Mouse (Mus musculus): ENCODE measurements around the gene Hils1.

Gene Hils1

GRCm38 (mm10) chr11:94967419-94967818, at the start of gene Hils1:
Gene Hils1, plus strand, starts transcription at chr11:94967593.
- no peak for DNase-seq (ENCODE audit: low spot score)

GRCm38 (mm10) chr11:94917717-94918116, 49.7 kb upstream of the Hils1 start:
- DNase-seq (ENCODE audit: low spot score) = no peak

- no peak for DNase-seq (ENCODE audit: low spot score)
Observed at GRCm38 (mm10) chr11:94920996-94921401, 46.4 kb upstream of the Hils1 start.

DNA sequence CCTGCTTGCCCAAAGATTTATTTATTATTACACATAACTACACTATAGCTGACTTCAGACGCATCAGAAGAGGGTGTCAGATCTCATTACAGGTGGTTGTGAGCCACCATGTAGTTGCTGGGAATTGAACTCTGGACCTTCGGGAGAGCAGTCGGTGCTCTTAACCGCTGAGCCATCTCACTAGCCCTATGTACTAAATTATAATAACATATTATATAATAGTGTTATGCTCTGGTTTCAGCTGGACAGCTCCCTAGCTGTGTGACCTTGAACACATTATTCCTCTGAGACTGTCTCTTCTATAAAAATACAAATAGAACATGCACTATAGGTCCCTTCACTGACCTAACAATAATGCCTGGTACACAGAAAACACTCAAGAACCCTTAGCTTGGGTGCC, 42.4 kb upstream of the Hils1 start:
- no peak for DNase-seq (ENCODE audit: low spot score)

GRCm38 (mm10) chr11:94926431-94926830, 41.0 kb upstream of the Hils1 start:
- peak; percentile 52 for DNase-seq (ENCODE audit: low spot score)

- peak; percentile 43 for DNase-seq (ENCODE audit: low spot score)
Observed at GRCm38 (mm10) chr11:94927771-94928291, 39.6 kb upstream of the Hils1 start.

- peak; percentile 91 for DNase-seq (ENCODE audit: low spot score)
Observed at GRCm38 (mm10) chr11:94928820-94929219, 38.6 kb upstream of the Hils1 start.

DNA sequence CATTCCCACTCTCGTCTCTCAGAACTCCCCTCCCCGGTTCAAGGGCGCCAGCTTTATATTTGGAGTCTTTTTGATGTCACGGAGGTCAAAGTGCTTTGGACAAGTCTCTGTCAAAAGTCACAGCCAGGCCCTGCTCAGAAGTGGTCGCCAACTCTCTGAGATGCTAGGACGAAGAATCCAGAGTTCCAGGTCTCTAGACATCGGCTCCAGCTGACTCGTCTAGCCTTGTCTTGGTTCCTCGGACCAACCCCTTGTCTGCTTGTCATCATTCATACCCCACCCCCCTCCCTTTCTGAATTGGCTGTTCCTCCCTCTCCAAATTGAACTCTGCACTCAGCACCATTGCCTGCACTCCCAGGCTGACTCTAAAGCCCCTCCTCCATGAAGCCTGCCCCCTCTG, 37.8 kb upstream of the Hils1 start:
- no peak for DNase-seq (ENCODE audit: low spot score)

- DNase-seq (ENCODE audit: low spot score) = no peak
Observed at GRCm38 (mm10) chr11:94930151-94930550, 37.2 kb upstream of the Hils1 start.

DNA sequence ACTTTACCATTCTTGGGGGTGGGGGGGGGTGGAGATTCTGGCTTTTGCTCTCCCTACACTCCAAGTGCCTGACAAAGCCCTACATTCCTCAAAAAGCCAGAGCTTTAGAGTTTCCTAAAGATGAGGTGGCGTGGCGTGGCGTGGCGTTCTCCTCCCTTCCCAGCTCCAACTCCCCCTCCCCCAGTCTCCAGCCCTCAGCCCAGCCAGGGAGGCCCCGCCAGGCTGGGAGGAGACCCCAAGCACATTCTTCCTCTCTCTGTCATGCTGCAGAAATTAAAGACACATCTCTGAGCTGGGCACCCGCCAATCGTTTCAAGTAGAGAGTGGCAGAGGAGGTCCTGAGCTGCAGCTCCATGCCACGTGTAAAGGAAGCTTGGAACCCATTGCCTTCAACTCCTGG, 33.8 kb upstream of the Hils1 start:
- peak; percentile 74 for DNase-seq (ENCODE audit: low spot score)

GRCm38 (mm10) chr11:94934526-94934925, 32.9 kb upstream of the Hils1 start:
- peak; percentile 40 for DNase-seq (ENCODE audit: low spot score)

GRCm38 (mm10) chr11:94936045-94936444, 31.3 kb upstream of the Hils1 start, which contains the start of gene Col1a1:
Gene Col1a1, plus strand, starts transcription at chr11:94936224.
- DNase-seq (ENCODE audit: low spot score) = peak; percentile 88

- DNase-seq (ENCODE audit: low spot score) = peak; percentile 90
Observed at GRCm38 (mm10) chr11:94936851-94937295, 30.5 kb upstream of the Hils1 start.

DNA sequence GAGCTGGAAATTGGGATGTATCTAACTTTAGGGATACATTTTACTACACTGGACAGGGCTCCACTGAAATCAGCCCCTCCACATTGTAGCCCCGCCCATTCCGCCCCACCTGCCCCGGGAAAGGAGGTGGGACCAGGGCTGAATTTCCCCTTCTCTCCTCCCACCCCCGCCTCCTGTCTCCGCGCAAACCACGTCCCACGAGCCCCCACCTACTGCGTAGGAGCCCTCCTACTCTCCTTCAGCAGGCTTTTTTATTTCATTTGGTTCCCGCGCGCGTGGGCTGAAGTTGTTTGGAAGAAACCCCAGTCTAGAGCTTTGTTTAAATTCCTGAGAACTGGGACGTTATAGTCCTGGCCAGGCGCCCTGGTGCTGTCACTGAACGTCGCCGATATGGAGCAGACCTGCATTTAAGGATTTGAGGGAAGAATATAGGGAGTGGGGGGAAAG, 30.0 kb upstream of the Hils1 start:
- peak; percentile 74 for DNase-seq (ENCODE audit: low spot score)

- DNase-seq (ENCODE audit: low spot score) = no peak
Observed at GRCm38 (mm10) chr11:94937787-94938186, 29.6 kb upstream of the Hils1 start.

DNA sequence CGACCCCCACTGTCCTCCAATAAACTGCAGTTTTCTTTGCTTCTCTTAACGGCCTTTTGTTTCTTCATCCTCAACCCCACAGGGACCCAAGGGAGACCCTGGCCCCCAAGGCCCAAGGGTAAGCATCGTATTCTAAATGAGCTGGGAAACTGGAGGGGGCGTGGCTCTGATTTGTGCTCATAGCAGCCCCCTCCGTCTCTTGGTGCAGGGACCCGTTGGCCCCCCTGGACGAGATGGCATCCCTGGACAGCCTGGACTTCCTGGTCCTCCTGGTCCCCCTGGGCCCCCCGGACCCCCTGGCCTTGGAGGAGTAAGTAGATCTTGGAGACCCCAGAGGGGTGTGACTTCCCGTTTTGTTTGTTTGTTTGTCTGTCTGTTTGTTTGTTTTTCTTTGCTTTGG, 29.1 kb upstream of the Hils1 start:
- DNase-seq (ENCODE audit: low spot score) = no peak

- DNase-seq (ENCODE audit: low spot score) = peak; percentile 82
Observed at GRCm38 (mm10) chr11:94939280-94939679, 28.1 kb upstream of the Hils1 start.

DNA sequence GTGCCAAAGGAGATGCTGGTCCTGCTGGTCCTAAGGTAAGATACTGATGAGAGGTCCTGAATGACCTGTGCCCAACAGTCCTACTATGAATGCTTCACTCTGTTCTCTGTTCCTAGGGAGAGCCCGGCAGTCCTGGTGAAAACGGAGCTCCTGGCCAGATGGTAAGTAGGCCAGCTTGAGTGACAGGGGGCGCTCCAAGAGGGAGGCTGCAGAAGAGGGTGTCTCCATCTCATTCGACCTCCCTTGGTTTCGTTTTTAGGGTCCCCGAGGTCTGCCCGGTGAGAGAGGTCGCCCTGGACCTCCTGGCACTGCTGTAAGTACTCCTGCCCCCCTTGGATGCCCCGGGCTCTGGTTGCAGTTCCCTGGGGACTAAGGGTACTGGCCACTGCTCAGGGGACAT, 26.3 kb upstream of the Hils1 start:
- DNase-seq (ENCODE audit: low spot score) = no peak

GRCm38 (mm10) chr11:94941776-94942175, 25.6 kb upstream of the Hils1 start:
- no peak for DNase-seq (ENCODE audit: low spot score)

GRCm38 (mm10) chr11:94942282-94943023, 24.9 kb upstream of the Hils1 start:
- DNase-seq (ENCODE audit: low spot score) = no peak

GRCm38 (mm10) chr11:94943054-94943453, 24.3 kb upstream of the Hils1 start:
- DNase-seq (ENCODE audit: low spot score) = no peak

GRCm38 (mm10) chr11:94944295-94944694, 23.1 kb upstream of the Hils1 start:
- DNase-seq (ENCODE audit: low spot score) = no peak

DNA sequence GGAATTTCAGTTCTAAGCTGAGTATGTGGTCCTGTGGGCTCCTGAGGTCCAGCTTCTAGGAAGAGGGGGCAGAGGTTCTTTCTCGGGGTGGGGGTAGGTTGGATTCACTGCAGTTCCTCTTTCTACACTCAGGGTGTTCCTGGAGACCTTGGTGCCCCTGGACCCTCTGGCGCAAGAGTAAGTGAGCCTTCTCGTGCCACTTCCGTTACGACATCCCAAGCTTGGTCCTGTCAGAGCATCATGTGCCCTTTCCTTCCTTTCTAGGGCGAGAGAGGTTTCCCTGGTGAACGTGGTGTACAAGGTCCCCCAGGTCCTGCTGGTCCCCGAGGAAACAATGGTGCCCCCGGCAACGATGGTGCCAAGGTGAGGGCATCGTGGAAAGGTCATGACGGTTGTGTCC, 22.2 kb upstream of the Hils1 start:
- DNase-seq (ENCODE audit: low spot score) = no peak

DNA sequence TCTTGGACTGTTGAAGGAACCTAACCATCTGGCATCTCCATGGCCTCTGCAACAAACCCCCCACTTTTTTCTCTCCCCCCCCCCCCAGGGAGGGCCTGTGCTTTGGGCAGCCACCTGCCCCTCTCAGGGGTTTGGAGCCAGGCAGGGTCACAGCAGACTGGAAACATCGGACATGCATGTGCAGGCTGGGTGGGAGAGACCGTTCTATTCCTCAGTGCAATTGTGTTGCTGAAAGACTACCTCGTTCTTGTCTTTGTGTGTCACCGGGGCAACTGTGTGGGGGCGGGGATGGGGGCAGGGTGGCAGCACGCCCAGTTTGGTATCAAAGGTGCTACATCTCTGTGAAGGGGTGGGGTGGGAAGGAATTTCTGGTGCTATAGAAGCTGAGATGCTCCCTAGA, 15.2 kb upstream of the Hils1 start:
- DNase-seq (ENCODE audit: low spot score) = no peak

Measured in urinary bladder, postnatal 14 days (tissue).